Mouse (Mus musculus) embryo, embryonic 10.5 days (tissue): ENCODE results near the gene Kcnk10.
"Not testable (repeated sequence)": the region's sequence is repeated elsewhere in the genome, so short reads cannot be mapped to it uniquely, and the experiment has no call there.

Experiments
- DNase-seq: peaks from one replicate; pipeline ENCODE4 v3.0.0-alpha.2; 2015; ENCODE audit warnings: low spot score

The Kcnk10 gene

DNA sequence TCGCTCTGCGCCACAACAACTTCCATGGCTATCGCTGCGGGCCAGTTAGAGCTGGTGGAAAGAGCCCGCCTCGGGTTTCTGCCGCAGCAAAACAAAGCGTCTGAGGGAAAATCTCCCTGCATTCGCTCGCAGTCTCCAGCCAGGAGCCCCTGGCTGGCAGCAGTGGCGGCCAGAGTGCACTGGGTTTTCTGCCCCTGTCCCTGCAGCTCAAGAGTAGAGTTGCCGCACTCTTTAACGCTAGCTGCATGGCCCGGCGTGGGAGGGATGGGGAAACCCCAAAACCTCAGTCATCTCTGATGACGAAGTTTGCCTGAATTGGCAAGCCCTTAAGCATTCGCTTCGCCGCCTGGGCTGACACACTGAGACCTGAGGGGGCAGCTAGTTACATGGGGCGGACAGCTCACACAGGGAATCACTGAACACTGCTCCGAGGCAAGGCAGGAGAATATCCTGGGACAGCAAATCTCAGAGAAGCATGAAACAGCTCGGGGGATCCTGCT lies at the start of gene Kcnk10:
Kcnk10 (minus strand) TSS at position 450 of the 500 bp plus-strand sequence.
- peak; percentile 68 for DNase-seq

DNA sequence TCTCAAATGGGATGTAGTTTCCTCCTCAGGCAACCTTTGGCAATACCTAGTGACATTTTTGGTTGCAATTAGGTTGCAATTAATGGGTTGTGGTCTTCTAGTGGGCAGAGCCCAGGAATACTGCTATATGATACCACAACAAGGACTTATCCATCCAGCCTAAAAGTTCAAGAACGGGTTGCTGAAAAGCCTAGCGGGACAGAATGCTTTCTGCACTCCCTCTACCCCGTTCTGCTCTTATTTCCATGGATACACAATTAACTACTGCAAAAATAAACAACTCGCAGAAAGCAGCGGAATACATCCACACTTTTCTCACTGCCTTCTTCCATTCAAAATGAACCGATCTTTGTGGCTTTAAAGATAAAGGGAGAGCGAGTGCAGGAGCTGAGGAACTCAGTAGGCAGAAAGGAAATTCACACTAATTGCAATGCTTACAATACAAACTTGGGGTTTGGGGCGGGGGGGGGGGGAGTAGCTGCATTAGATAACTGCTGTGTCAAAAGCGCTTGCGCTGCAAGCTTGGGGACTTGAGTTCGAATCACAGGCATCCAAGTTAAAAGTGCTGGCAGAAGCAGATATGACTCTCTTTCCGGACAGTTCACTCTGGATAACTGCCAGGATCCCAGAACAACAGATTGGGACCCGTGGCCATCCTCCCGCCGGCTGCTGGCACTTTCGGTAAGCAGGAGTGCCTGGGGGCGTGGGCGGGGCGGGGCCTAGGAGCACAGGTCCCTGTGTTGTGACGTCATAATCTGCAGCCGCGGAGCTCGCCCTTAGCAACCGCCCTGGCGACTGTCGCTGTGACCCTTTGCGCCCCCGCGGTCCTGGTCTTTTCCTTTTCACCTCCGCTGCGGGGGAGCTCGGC lies 49.5 kb upstream of the Kcnk10 start, which contains the start of gene Spata7:
Spata7 (plus strand) TSS at position 766 of the 868 bp plus-strand sequence.
- peak; percentile 96 for DNase-seq

GRCm38 (mm10) chr12:98623266-98623665 lies 45.2 kb upstream of the Kcnk10 start:
- not testable (repeated sequence) for DNase-seq

GRCm38 (mm10) chr12:98620922-98621321 lies 42.8 kb upstream of the Kcnk10 start:
- peak; percentile 51 for DNase-seq

DNA sequence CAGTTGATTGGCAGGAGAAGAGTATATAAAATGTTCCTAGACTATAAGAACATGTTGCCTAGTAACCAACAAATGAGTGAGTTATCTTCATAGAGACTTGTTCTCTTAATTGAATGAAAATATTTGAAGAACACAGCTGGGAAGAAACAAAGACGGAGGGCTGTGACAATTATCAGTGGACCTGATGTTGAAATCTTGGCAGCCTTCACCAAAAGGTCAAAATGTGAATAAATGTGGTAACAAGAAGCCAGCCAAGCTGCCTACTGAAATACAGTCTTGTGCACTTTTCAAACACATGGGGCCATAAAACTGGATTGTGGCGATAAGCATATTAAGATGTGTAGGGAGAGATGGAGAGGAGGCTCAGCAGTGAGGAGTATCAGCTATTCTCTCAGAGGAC lies 41.4 kb upstream of the Kcnk10 start:
- DNase-seq: no peak

DNA sequence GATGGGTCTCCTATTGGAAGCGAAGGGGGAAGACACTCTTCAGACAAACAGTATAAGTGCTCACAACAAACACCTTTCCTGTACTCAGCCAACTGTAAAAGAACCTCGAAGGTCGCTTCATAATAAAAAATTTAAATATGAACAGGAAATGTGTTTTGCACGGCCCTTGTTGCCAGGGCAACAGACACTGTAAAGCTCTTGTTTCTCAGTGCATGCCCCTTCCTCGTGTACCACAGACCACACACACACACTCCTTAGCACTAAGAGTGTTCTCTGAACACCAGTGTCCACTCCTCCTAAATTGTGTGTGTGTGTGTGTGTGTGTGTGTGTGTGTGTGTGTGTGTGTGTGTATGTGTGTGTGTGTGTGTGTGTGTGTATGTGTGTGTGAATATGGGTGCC lies 37.6 kb upstream of the Kcnk10 start:
- DNase-seq: no peak

DNA sequence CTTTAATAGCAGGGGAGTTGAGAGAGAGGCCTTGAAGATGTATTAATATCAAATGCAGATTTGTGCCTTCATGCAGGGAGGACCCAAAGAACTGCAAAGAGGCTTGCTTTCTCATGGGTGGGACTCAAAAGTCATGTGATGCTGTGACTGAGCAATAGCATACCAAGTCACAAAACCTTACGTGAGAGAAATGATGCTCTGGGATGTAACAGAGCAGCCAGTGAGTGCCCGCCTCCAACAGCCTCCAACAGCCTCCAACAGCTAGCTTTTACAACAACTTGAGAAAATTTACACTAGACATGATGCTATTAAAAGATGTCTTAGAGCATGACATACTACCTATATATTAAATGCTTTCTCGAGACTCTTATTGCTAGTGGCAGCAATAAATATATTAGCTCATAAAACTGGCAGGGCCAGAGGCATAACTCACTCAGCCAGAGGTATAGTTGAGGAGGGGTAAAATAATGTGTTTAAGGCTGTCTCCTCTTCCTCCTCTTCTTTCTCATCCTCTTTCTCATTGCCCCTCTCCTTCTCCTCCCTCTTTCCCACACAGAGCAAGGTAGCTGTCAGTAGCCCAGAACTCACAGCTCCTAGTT lies 36.9 kb upstream of the Kcnk10 start:
- DNase-seq: no peak

- no peak for DNase-seq
Observed at GRCm38 (mm10) chr12:98610341-98610740, 32.2 kb upstream of the Kcnk10 start.

DNA sequence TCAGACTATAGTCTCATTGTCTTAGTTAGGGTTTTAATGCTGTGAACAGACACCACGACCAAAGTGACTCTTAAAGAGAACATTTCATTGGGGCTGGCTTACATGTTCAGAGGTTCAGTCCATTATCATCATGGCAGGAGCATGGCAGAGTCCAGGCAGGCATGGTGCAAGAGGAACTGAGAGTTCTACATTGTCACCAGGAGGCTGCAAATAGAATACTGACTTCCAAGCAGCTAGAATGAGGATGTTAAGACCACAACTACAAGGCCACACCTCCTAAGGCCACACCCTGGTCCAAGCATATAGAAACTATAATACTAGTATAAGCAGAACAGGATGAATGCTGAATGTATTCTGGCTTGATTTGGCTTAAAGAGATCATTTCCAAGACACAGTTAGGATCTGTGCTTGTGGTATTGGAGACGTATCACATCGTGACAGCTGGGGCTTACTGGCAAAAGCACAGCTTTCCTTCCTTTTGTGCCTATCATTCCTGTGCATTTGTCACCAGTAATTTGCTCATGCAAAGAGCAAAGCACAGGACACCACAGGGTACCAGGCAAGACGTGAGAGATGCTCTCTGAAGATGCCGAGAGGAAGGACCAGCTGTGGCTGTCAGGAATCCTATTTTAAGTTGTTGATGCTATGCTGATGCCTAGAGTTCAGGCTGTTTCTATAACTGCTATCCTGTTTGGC lies 28.6 kb upstream of the Kcnk10 start:
- DNase-seq: no peak

GRCm38 (mm10) chr12:98605264-98605663 lies 27.2 kb upstream of the Kcnk10 start:
- no peak for DNase-seq

DNA sequence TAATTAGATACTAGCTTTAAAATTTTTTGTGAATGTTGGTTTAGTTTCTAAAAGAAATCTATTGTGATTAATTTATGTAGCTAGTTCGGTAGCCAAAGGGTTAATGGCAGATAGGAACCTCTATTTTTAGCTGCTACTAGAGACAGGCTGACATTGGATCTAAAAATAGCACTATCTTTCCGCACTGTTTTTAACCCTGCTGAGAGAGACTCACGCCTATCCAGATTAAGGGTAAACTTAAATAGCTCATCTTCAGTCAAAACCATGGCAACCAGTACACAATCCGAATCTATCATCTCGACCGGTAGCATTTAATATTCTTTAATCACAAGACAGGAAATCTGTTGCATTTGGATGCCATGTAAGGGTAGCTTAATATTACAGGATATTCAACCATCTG lies 24.0 kb upstream of the Kcnk10 start:
- DNase-seq: peak; percentile 22

GRCm38 (mm10) chr12:98600861-98601260 lies 22.8 kb upstream of the Kcnk10 start:
- DNase-seq: no peak

- DNase-seq: no peak
Observed at GRCm38 (mm10) chr12:98591016-98591415, 12.9 kb upstream of the Kcnk10 start.

GRCm38 (mm10) chr12:98588573-98588972 lies 10.5 kb upstream of the Kcnk10 start:
- DNase-seq: peak; percentile 67

DNA sequence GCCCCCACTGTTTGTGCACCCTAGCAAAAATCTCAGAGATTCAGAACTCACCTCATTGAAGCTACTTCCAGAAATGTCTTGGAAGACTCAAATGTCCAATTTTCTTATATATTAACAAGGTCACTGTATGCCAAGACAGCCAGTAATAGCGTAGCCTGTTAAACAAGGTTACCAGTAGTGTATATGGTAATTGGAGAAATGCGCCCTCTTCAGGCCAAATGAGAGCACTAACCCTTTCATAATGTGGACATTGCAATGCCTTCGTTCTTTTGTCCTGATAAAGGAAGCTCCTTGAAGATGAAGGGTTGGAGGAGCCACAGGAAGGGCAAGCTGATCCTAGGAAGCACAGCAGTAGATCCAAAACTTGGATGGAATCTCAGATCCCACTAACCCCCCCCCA lies 7.2 kb upstream of the Kcnk10 start:
- peak; percentile 69 for DNase-seq

DNA sequence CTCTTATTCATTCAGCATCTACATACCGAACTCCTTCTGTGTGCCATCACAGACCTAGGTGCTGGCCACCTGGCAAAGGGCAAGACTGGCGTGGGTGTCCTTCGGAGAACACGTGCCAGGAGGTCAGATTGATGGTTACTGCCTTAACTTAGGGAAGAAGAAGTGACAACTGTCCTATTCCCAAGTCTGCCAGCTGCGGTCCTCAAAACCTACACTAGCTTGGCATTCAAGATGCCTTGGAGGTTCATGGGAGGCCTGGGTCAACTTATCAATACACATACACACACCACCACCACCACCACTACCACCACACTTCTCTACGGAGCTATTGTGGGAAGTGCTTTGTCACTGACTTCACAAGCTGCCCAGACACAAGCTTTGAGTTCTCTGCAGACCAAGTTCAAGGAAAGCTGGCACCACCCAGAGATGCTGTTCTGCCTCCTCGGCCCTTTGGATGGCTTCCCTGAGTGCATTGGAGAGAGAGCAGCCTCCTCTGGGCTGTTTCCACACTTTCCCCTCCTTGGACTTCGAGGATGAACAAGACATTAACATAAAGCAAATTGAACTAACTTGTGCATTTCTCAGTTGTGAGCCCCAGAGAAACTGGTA lies 2.1 kb downstream of the Kcnk10 start:
- DNase-seq: no peak

GRCm38 (mm10) chr12:98575195-98575887 lies 2.8 kb downstream of the Kcnk10 start:
- DNase-seq: peak; percentile 50

DNA sequence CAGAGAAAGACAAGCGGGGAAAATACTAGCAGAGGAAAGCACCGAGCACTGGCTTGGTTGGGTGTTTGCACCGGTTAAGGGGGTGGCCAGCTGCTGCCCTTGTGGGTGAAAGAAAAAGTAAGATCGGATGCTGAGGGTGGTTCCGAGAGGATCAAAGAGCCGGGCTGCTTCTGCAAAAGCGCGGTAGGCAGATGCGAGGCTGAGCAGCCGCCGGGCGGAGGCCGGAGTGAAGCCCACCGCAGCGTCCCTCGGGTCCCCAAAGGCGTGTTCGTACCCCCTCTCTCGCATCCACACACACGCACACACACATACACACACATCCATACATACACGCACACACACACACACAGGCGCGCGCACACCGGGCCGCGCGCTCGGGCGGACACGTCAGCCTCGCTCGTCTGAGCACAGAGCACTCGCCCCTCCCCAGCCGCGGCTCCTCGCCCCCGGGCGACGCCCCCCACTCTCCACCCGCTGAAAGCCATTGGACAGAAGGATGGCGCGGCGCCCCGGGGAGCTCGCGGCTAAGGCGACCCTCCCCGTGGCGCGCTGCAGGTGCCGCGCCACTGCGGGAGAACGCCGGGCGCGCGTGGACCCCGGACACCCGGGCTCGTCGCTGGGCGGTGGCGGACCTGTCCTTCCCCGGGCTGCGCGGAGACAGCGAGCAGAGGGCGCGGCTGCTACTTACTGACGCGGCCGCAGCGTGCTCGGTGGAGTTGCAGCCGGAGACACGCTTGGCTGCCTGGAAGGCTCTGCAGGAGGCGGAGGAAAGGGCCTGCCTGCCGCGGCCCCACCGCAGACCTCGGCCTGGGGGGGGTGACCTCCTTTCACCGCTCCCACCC lies 3.5 kb downstream of the Kcnk10 start:
- peak; percentile 73 for DNase-seq

- DNase-seq: peak; percentile 37
Observed at GRCm38 (mm10) chr12:98573317-98574270, 4.5 kb downstream of the Kcnk10 start.
